Mouse (Mus musculus) mesoderm, embryonic 11.5 days (tissue): Measurements from ENCODE around the gene Rmnd5b.
"Not testable (repeated sequence)": the region's sequence is repeated elsewhere in the genome, so short reads cannot be mapped to it uniquely, and the experiment has no call there.

Source experiments
- DNase-seq: peaks from one replicate; pipeline ENCODE4 v3.0.0-alpha.2; 2012; ENCODE audit warnings: low read depth, low spot score

Gene Rmnd5b

GRCm38 (mm10) chr11:51635525-51636322 lies at the start of gene Rmnd5b:
TSS of gene Rmnd5b (minus strand) at chr11:51635896.
- peak; percentile 87 for DNase-seq

GRCm38 (mm10) chr11:51681976-51682374 lies 46.3 kb upstream of the Rmnd5b start:
- no peak for DNase-seq

GRCm38 (mm10) chr11:51681324-51681975 lies 45.8 kb upstream of the Rmnd5b start:
- peak; percentile 84 for DNase-seq

- DNase-seq, result no peak
These were observed 43.8 kb upstream of the Rmnd5b start for GRCm38 (mm10) chr11:51679466-51679865.

GRCm38 (mm10) chr11:51677737-51678418 lies 42.2 kb upstream of the Rmnd5b start:
- no peak for DNase-seq

- no peak for DNase-seq
These were observed 39.7 kb upstream of the Rmnd5b start for GRCm38 (mm10) chr11:51675386-51675785.

- DNase-seq, result no peak
These were observed 37.6 kb upstream of the Rmnd5b start for GRCm38 (mm10) chr11:51673291-51673690.

- DNase-seq, result no peak
These were observed 35.7 kb upstream of the Rmnd5b start for GRCm38 (mm10) chr11:51671376-51671775.

- no peak for DNase-seq
These were observed 35.1 kb upstream of the Rmnd5b start for GRCm38 (mm10) chr11:51670846-51671245.

GRCm38 (mm10) chr11:51664747-51665146 lies 29.1 kb upstream of the Rmnd5b start:
- DNase-seq, result not testable (repeated sequence)

GRCm38 (mm10) chr11:51662632-51663031 lies 26.9 kb upstream of the Rmnd5b start:
- DNase-seq, result no peak

GRCm38 (mm10) chr11:51661867-51662365 lies 26.2 kb upstream of the Rmnd5b start:
- no peak for DNase-seq

- no peak for DNase-seq
These were observed 23.0 kb upstream of the Rmnd5b start for GRCm38 (mm10) chr11:51658705-51659104.

- no peak for DNase-seq
These were observed 22.6 kb upstream of the Rmnd5b start for GRCm38 (mm10) chr11:51658291-51658690.

GRCm38 (mm10) chr11:51656798-51657521 lies 21.3 kb upstream of the Rmnd5b start:
- no peak for DNase-seq

- DNase-seq, result no peak
These were observed 19.2 kb upstream of the Rmnd5b start for GRCm38 (mm10) chr11:51654891-51655290.

GRCm38 (mm10) chr11:51653736-51654135 lies 18.0 kb upstream of the Rmnd5b start:
- DNase-seq, result no peak

- DNase-seq, result no peak
These were observed 17.3 kb upstream of the Rmnd5b start for GRCm38 (mm10) chr11:51652889-51653418.

GRCm38 (mm10) chr11:51650691-51651515 lies 15.2 kb upstream of the Rmnd5b start, which contains the start of the genes N4bp3 and D930048N14Rik:
TSS of gene N4bp3 (minus strand) at chr11:51650842.
TSS of gene D930048N14Rik (plus strand) at chr11:51650954.
- DNase-seq, result peak; percentile 72

GRCm38 (mm10) chr11:51650261-51650660 lies 14.6 kb upstream of the Rmnd5b start:
- no peak for DNase-seq
